Comparison of ENCODE assay signal across 8 mouse cellular contexts in genomic region chr4:119245556-119245955, GRCm38 (mm10). TPM values are rescaled to one million over a fixed set of nuclear protein-coding genes. Genes with fewer than 3 reads are reported as not detected.
DNase-seq lines count a peak whose midpoint lies in the region; ATAC-seq and TF ChIP-seq lines count a peak whose summit lies in the region.

No protein-coding gene starts in this region.

- peak overlapping the region; percentile 32; the same call in 1 of the 2 replicates for H3K27ac ChIP-seq in left cerebral cortex, adult 2 months

- ATAC-seq in activated CD4-positive, CD25-positive, alpha-beta regulatory T cell, adult 4 months: no peak
- ATAC-seq in megakaryocyte, adult 5-6 weeks (ENCODE audit: poor library complexity, severe bottlenecking): no peak

- DNase-seq in adrenal gland, postnatal 10 days: peak; percentile 64
- DNase-seq in adrenal gland, postnatal 4 days (ENCODE audit: low spot score in 2 of 2): no peak
- peak; percentile 73 to 83 for DNase-seq in left cerebral cortex, adult 18-20 months (ENCODE audit: low spot score in 2 of 2)
- no peak for DNase-seq in left cerebral cortex, adult 11 months (ENCODE audit: low spot score)
- peak; percentile 35 to 57 for DNase-seq in left cerebral cortex, adult 2 months (ENCODE audit: extremely low spot score in 1 of 2, low spot score in 2 of 2)
- peak; percentile 43 for DNase-seq in right cerebral cortex, postnatal 25 days

- no peak overlapping the region for H3K4me3 ChIP-seq in left cerebral cortex, adult 2 months

- intact Hi-C loops in left cerebral cortex, adult 2 months (cut with DNase I): loop anchor here (2.0 to 10.0 kb wide), 5 partner anchors 47 to 879 kb away; partner anchors contain the start of gene Ccdc30

- TF ChIP-seq CTCF in left cerebral cortex, adult 2 months (IDR thresholded peaks at IDR 0.05): no peak

RNA-seq across cellular contexts. Expression of gene Cldn19, which starts 9.7 kb away (rescaled TPM):
- under 1 TPM; 0.54 to 0.64 TPM for total RNA-seq in adrenal gland, postnatal 10 days (2021)
- 1 to 10 TPM in 1 of 2 experiments, under 1 TPM in 1; 0.45 to 8.8 TPM for total RNA-seq in adrenal gland, postnatal 4 days (2021)
- under 1 TPM in 1 of 2 experiments, not detected in 1; 0.44 TPM for total RNA-seq in left cerebral cortex, adult 18-20 months (2021)
- under 1 TPM; 0.18 to 0.30 TPM for total RNA-seq in left cerebral cortex, adult 2 months (2021)
- not detected for polyA plus RNA-seq in activated CD4-positive, CD25-positive, alpha-beta regulatory T cell, adult 4 months (2017; shearing (Covaris generic))
- not detected in 2 replicates for total RNA-seq in megakaryocyte, adult 5-6 weeks (2015)
- total RNA-seq in megakaryocyte, adult 5-6 weeks (2017): not detected in 2 replicates

RNA-seq across cellular contexts. Expression of gene P3h1, which starts 12.8 kb away (rescaled TPM):
- 10 to 100 TPM; 26.2 to 29.3 TPM for total RNA-seq in adrenal gland, postnatal 10 days (2021)
- 10 to 100 TPM; 37.7 to 38.1 TPM for total RNA-seq in adrenal gland, postnatal 4 days (2021)
- total RNA-seq in left cerebral cortex, adult 18-20 months (2021): 1 to 10 TPM; 7.6 to 7.8 TPM
- total RNA-seq in left cerebral cortex, adult 2 months (2021): 1 to 10 TPM; 8.0 to 8.9 TPM
- polyA plus RNA-seq in activated CD4-positive, CD25-positive, alpha-beta regulatory T cell, adult 4 months (2017; shearing (Covaris generic)): 1 to 10 TPM; 1.1 to 1.6 TPM
- total RNA-seq in megakaryocyte, adult 5-6 weeks (2015): 0.94 and 1.1 TPM in 2 replicates
- total RNA-seq in megakaryocyte, adult 5-6 weeks (2017): 3.3 and 3.5 TPM in 2 replicates

RNA-seq across cellular contexts. Expression of gene AU022252, which starts 13.0 kb away (rescaled TPM):
- 10 to 100 TPM; 24.9 to 25.6 TPM for total RNA-seq in adrenal gland, postnatal 10 days (2021)
- 10 to 100 TPM; 20.8 to 26.1 TPM for total RNA-seq in adrenal gland, postnatal 4 days (2021)
- 10 to 100 TPM; 25.2 to 29.5 TPM for total RNA-seq in left cerebral cortex, adult 18-20 months (2021)
- total RNA-seq in left cerebral cortex, adult 2 months (2021): 10 to 100 TPM; 28.5 to 30.4 TPM
- 1 to 10 TPM; 8.0 to 9.2 TPM for polyA plus RNA-seq in activated CD4-positive, CD25-positive, alpha-beta regulatory T cell, adult 4 months (2017; shearing (Covaris generic))
- total RNA-seq in megakaryocyte, adult 5-6 weeks (2015): 2.1 and 4.5 TPM in 2 replicates
- 2.9 and 6.6 TPM in 2 replicates for total RNA-seq in megakaryocyte, adult 5-6 weeks (2017)

RNA-seq across cellular contexts. Expression of gene Tmem269, which starts 27.5 kb away (rescaled TPM):
- total RNA-seq in adrenal gland, postnatal 10 days (2021): under 1 TPM; 0.27 to 0.39 TPM
- total RNA-seq in adrenal gland, postnatal 4 days (2021): not detected
- total RNA-seq in left cerebral cortex, adult 18-20 months (2021): under 1 TPM; 0.30 to 0.49 TPM
- under 1 TPM; 0.44 to 0.57 TPM for total RNA-seq in left cerebral cortex, adult 2 months (2021)
- polyA plus RNA-seq in activated CD4-positive, CD25-positive, alpha-beta regulatory T cell, adult 4 months (2017; shearing (Covaris generic)): under 1 TPM in 1 of 2 experiments, not detected in 1; 0.26 TPM
- total RNA-seq in megakaryocyte, adult 5-6 weeks (2015): not detected in 2 replicates
- total RNA-seq in megakaryocyte, adult 5-6 weeks (2017): not detected in 2 replicates

RNA-seq across cellular contexts. Expression of gene Ybx1, which starts 48.8 kb away (rescaled TPM):
- 100 to 1,000 TPM; 521 to 559 TPM for total RNA-seq in adrenal gland, postnatal 10 days (2021)
- total RNA-seq in adrenal gland, postnatal 4 days (2021): 100 to 1,000 TPM; 555 to 590 TPM
- 100 to 1,000 TPM; 178 to 187 TPM for total RNA-seq in left cerebral cortex, adult 18-20 months (2021)
- total RNA-seq in left cerebral cortex, adult 2 months (2021): 100 to 1,000 TPM; 191 to 223 TPM
- polyA plus RNA-seq in activated CD4-positive, CD25-positive, alpha-beta regulatory T cell, adult 4 months (2017; shearing (Covaris generic)): 100 to 1,000 TPM; 172 to 180 TPM
- 721 and 749 TPM in 2 replicates for total RNA-seq in megakaryocyte, adult 5-6 weeks (2015)
- 791 and 811 TPM in 2 replicates for total RNA-seq in megakaryocyte, adult 5-6 weeks (2017)

Comparison
In these comparisons a context has a peak if more than half of its experiments do, and no peak if none do; other contexts are left out.
1. DNase-seq: peak in adrenal gland, postnatal 10 days (single experiment), left cerebral cortex, adult 18-20 months (2 of 2), left cerebral cortex, adult 2 months (2 of 2) and right cerebral cortex, postnatal 25 days (single experiment); none in adrenal gland, postnatal 4 days (0 of 2) and left cerebral cortex, adult 11 months (single experiment).